Mouse (Mus musculus) spleen, embryonic (tissue): ENCODE results near the gene Clk1.

Source experiments
- CTCF ChIA-PET: fragments of 350-600 bp; sonication (Branson Sonifier 250); formaldehyde crosslinking; loops from one replicate; lab custom pipeline; 2022; lab: Charles Lee

Gene Clk1

GRCm38 (mm10) chr1:58423371-58424248, at the start of gene Clk1:
Gene Clk1 (minus strand): TSS chr1:58424066.
- CTCF ChIA-PET, result no interaction called here

DNA sequence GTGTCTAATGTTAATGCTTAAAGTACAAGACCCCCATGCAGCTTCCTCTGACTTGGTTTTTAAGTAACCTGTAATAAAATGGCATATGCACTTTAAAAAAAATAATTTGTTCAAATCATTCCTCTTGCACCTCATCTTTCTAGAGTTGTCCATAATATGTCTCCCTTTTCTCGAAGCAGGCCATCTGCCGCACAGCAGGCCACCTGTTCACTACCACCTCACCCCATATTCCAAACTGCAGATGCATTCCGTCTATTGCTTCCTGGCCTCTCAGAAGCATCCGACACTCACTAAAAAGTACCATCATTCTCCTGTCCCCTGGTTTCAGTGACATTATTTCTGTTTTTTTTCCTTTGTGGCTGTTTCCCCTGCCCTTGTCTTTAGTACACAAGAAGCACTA, 41.7 kb upstream of the Clk1 start:
- CTCF ChIA-PET, result no interaction called here

DNA sequence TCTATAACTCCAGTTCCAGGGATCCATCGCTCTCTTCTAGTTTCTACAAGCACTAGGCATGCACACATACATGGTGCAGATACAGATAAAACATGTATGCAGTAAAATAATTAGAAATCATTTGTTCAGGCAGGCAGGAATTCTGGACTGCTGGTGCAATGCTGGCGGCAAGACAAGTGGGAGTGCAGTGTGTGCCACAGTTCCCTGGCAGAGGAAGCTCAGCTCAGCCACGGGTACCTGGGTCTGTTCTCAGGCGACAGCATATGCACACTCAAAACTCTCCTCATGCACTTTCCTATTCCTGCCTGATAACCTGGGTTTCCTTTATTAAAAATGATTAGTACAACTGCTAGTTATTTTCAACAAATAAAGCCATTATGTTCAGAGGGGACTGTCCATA, 41.2 kb upstream of the Clk1 start:
- CTCF ChIA-PET, result no interaction called here

- CTCF ChIA-PET, result interaction anchor here (0.6 kb wide), 1 partner anchor 157 kb away, joined by 6 read pairs; no protein-coding TSS in a partner anchor
Observed at GRCm38 (mm10) chr1:58463935-58464334, 40.1 kb upstream of the Clk1 start.

DNA sequence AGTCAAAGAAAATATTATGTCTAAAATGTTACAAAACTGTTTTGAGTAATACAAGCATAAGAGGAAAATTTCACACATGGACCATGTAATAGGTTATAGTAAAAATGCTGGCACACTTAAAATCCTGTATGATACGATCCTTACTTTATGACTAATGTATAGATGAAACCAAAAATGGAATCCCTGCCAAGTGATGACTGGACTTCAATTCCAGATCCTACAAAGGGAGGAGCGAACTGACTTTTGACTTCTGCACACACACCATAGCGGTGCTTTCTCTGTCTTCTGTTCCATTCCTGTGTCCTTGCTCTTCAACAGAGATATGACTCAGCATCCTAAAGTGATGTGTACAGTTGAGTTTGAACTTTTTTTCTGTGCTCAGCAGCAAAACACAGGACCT, 36.7 kb upstream of the Clk1 start:
- CTCF ChIA-PET, result no interaction called here

GRCm38 (mm10) chr1:58458867-58459266, 35.0 kb upstream of the Clk1 start:
- CTCF ChIA-PET, result no interaction called here

DNA sequence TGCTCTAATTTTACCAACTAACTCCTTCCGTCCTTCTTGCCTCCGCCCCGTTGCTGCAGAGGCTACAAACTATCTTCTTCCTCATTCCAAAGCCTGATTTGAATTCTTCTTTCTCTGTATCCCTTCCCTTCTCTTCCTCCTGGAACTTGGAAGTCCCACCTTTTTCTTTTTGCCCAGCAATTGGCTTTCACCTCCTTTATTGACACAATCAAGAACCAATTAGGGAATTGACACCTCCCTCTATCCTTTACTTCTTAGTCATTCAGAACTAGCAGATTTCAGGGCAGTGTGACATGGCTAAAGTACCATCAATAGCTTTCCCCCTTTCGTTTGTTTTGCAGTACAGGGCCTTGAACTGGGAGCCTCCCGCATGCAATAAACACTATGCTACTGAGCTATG, 34.3 kb upstream of the Clk1 start:
- CTCF ChIA-PET, result no interaction called here

- CTCF ChIA-PET, result no interaction called here
Observed at GRCm38 (mm10) chr1:58454316-58454715, 30.4 kb upstream of the Clk1 start.

DNA sequence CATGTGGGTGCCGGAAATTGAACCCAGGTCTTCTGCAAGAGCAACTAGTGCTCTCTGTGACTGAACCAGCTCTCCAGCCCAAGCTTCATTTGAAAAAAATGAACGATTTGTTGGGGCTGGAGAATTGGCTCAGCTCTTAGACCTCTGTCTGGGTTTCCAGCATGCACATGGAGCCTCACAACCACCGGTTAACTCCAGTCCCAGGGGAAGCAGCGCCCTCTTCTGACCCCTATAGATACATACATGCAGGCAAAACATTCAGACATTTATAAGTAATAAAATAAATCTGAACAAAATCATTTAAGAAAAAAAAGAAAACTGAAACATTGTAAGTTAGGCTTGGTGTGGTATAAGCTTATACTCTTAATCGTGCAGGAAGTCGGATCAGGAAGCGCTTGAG, 24.5 kb upstream of the Clk1 start:
- CTCF ChIA-PET, result no interaction called here

- CTCF ChIA-PET, result no interaction called here
Observed at GRCm38 (mm10) chr1:58447766-58448165, 23.9 kb upstream of the Clk1 start.

- CTCF ChIA-PET, result no interaction called here
Observed at GRCm38 (mm10) chr1:58445861-58446260, 22.0 kb upstream of the Clk1 start.

DNA sequence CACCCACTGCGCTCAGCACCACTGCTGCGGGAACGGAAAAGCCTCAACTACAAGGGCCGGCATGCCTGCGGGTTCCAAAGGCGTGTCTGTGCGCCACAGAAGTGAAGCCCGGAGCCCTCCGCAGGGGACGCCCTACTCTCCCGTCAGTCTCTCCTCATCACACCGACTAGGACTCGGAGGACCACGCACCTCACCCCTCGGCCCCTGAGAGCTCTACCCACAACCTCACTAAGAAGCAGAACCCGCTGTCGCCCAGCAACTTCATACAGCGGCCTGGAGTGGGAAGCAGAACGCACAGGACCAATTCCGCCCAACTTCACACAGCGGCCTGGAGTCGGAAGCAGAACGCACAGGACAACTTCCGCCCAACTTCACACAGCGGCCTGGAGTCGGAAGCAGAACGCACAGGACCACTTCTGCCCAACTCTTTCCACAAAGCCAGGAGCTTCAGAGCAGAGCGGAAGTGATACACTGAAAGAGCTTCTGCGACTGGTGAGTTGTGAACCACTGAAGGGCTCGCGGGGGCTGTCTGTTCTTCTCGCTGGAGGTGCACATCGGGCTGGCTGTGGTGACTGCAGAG, 21.4 kb upstream of the Clk1 start, which contains the start of the genes Nif3l1 and Ppil3:
Nif3l1 (plus strand) TSS at position 9 of the 580 bp plus-strand sequence.
Ppil3 (minus strand) TSS at position 344 of the 580 bp plus-strand sequence.
- CTCF ChIA-PET, result interaction anchor here (0.6 kb wide), 1 partner anchor 60 kb away, joined by 6 read pairs; the partner anchor contains the start of gene Orc2

DNA sequence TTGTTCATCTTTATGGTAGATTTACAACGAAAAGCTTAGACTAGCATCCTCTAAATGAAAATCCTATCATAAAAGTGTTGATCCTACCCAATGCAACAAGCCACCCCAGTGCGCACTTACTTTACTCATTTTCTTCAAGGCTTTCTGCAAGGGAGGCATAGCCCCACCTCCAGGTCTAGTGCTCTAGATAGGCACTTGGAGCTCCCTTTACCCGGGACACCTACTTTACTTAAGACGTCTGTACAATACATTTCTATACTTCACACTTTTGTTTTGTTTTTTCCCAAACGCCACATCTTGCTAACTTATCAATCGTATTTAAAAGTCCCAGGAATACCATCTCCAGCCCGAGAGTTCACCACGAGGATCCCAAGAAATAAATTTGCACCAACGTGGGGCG, 20.8 kb upstream of the Clk1 start:
- CTCF ChIA-PET, result interaction anchor here (0.6 kb wide), 1 partner anchor 60 kb away, joined by 6 read pairs; the partner anchor contains the start of gene Orc2

GRCm38 (mm10) chr1:58424551-58424950, 685 bp upstream of the Clk1 start:
- CTCF ChIA-PET, result interaction anchor here (0.6 kb wide), 1 partner anchor 127 kb away, joined by 4 read pairs; no protein-coding TSS in a partner anchor

DNA sequence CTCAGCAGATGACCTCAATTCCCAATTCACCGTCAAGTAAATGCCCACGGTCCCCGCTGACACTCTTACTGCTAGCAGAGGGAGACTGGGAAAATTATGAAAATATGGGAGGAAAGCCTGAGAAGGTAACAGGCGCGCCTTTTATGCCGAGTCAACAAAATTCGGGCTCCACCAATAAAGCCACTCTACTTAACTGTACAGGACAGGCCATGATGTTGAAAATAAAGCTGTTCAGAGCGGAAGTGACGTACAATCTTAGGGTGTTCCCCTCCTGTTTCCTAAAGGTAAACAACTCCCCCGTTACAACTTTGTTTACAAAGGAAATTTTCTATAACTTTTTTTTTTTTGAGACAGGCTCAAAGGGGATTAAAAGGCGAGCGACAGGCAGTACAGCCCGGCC, 987 bp downstream of the Clk1 start:
- CTCF ChIA-PET, result no interaction called here

GRCm38 (mm10) chr1:58420961-58421360, 2.9 kb downstream of the Clk1 start:
- CTCF ChIA-PET, result no interaction called here

GRCm38 (mm10) chr1:58420032-58420431, 3.8 kb downstream of the Clk1 start:
- CTCF ChIA-PET, result no interaction called here

DNA sequence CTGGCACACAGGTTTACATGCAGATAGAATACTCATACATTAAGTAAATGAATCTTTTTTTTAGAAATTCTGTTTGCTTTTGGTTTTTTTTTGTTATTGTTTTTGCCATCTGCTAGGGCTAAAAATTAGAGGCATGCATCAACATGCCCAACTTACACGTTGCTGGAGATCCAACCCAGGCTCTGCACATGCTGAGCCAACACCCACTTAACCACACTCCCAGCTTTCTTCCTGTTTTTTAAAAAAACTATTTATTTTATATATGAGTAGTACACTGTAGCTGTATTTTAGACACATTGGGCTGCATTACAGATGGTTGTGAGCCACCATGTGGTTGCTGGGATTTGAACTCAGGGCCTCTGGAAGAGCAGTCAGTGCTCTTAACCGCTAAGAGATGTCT, 7.8 kb downstream of the Clk1 start:
- CTCF ChIA-PET, result interaction anchor here (1.1 kb wide), 1 partner anchor 22 kb away, joined by 5 read pairs; no protein-coding TSS in a partner anchor

GRCm38 (mm10) chr1:58415442-58415841, 8.4 kb downstream of the Clk1 start:
- CTCF ChIA-PET, result interaction anchor here (1.1 kb wide), 1 partner anchor 21 kb away, joined by 5 read pairs; no protein-coding TSS in a partner anchor

DNA sequence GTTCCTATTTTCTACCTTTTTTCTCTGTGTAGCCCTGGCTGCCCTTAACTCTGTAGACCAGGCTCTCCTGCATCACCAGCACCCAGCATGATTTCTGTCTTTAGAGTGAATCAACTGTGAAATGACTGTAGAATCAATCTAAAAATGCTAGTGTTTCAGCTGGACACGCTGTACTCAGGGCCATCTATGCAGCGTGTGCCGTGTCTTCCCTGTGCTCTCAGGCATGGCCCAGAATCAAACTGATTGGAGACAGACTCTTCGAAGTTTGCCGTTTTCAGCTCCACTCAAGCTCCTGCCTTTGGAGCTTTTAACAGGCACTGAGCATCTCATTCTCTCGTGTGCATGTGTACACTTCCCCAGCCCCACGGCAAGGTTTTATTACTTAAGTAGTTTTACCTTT, 13.1 kb downstream of the Clk1 start:
- CTCF ChIA-PET, result no interaction called here

- CTCF ChIA-PET, result no interaction called here
Observed at GRCm38 (mm10) chr1:58410198-58410588, 13.7 kb downstream of the Clk1 start.

DNA sequence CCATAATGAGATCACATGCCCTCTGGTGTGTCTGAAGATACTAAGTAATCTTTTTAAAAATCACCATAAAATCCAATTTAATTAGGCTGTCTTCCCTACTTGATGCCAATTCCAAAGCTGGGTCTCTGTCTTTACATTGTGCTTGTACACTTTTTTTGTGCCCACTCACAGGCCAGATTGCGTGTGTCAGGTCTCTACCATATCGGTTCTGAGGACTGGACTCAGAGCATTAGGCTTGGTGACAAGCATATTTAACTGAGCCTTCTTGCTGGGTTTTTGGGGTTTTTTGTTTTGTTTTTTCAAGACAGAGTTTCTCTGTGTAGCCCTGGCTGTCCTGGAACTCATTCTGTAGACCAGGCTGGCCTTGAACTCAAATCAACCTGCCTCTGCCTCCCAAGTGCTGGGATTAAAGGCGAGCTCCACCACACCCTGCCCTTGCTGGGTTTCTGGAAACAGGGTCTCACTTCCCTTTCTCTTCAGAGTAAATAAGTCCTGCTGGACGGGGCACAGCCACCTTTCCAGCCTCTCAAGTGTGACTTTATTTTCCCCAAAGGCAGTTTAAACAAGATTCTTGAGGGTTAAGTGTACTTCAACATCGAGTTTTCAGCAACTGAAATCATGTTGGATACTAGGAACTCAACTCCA, 14.2 kb downstream of the Clk1 start:
- CTCF ChIA-PET, result interaction anchor here (0.5 kb wide), 1 partner anchor 307 kb away, joined by 9 read pairs; no protein-coding TSS in a partner anchor
